Mouse (Mus musculus) limb, embryonic 13.5 days (tissue): ENCODE data around the gene Pdia3. TPM values are rescaled to one million over a fixed set of nuclear protein-coding genes. Genes with fewer than 3 reads are reported as not detected.
"Not testable (repeated sequence)": the region's sequence is repeated elsewhere in the genome, so short reads cannot be mapped to it uniquely, and the experiment has no call there.

Experiments
- ATAC-seq: fragments of 200-750 bp; cut with Nextera tagmentation; 2 replicates; pipeline ENCODE4 v1.8.0; 2017; ENCODE audit warnings: low read depth, moderate number of reproducible peaks, moderate TSS enrichment; ENCODE audit not compliant: low FRiP score
- H3K27ac ChIP-seq: fragments of 300-500 bp; sonication (generic); 2 replicates; pipeline ENCODE4 v1.5.1; 2015; ENCODE audit warnings: inconsistent platforms, mild to moderate bottlenecking, moderate library complexity
- H3K27me3 ChIP-seq: fragments of 300-500 bp; sonication (generic); 2 replicates; pipeline ENCODE4 v1.6.1; 2015; ENCODE audit warnings: mild to moderate bottlenecking, inconsistent platforms
- H3K36me3 ChIP-seq: fragments of 300-500 bp; sonication (generic); 2 replicates; pipeline ENCODE4 v1.6.1; 2015; ENCODE audit warnings: inconsistent platforms, mild to moderate bottlenecking, moderate library complexity
- H3K4me1 ChIP-seq: fragments of 300-500 bp; sonication (generic); 2 replicates; pipeline ENCODE4 v1.6.1; 2015; ENCODE audit warnings: inconsistent platforms
- H3K4me2 ChIP-seq: fragments of 300-500 bp; sonication (generic); replicated peaks from 2 replicates; pipeline ENCODE4 v1.6.1; 2015; ENCODE audit warnings: inconsistent platforms, mild to moderate bottlenecking, moderate library complexity
- H3K4me3 ChIP-seq: fragments of 300-500 bp; sonication (generic); 2 replicates; pipeline ENCODE4 v1.5.1; 2015; ENCODE audit warnings: moderate library complexity, mild to moderate bottlenecking, inconsistent platforms
- H3K9ac ChIP-seq: fragments of 300-500 bp; sonication (generic); 2 replicates; pipeline ENCODE4 v1.6.1; 2015; ENCODE audit warnings: mild to moderate bottlenecking, inconsistent platforms
- H3K9me3 ChIP-seq: fragments of 300-500 bp; sonication (generic); 2 replicates; pipeline ENCODE4 v1.6.1; 2016; ENCODE audit warnings: inconsistent platforms
- WGBS: fragments of 180-500 bp; shearing (Covaris S2); methylation state at CpG from one replicate; pipeline ENCODE4 v1.1.7; 2015; 5-methylcytosine and 5-hydroxymethylcytosine counted together
- polyA plus RNA-seq: library from polyadenylated mRNA; unstranded; fragments of >200 nt; fragmentation: Nextera tagmentation; extraction: Ambion mirVana; gene quantifications from 2 replicates; pipeline ENCODE4 v1.2.1, GENCODE M21; 2015

Pdia3 gene
- polyA plus RNA-seq, 1 experiment from 2014 or later: 810 TPM

DNA sequence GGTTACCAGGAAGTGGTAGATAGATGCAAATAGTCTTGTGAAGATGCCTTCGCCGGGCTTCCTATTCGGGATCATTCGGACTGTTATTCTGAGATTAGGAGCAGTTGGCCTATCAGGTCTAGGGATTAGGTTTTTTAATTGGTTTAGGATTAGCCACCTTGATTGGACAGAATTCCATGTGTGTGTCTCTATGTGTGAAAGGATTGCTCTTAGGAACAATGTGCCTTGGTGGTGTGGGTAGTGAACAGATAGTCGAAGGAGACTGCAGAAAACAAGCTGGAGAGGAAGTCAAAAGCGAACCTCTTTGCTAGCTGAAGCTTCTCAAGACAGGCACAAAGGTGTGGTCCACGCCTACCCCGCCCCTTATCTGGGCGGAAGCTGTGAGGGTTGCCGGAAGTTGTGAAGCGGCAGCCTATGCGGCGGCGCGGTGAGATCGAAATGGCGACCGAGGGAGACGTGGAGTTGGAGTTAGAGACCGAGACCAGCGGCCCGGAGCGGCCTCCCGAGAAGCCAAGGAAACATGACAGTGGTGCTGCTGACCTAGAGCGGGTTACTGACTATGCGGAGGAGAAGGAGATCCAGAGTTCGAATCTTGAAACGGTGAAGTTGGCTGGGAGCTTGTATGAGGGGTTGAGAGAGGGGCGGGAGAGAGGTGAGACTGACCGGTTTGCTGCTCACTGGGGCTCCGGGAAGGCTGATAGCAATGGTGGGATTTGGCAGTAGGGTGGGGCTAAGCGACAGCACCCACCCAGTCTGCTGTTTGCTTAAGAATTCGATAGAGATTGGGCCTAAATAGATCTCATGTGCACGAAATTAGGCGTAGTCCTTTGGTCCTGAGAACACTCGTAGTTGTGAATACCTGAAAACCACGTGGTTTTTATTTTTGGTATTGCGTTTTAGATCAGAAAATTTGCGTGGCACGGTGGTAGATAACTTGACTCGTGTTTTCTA is 43.4 kb downstream of the Pdia3 start, which contains the start of gene Serinc4:
Gene Serinc4, minus strand, starts transcription at position 90 of the 951 bp plus-strand sequence.
- Histone ChIP-seq H3K4me3 (peak within 1 kb of the TSS; percentile 76), H3K4me2 (peak within 1 kb of the TSS; percentile 75), H3K9ac (peak within 1 kb of the TSS; percentile 81), H3K27ac (peak within 1 kb of the TSS; percentile 75; the same call in 1 of the 2 replicates), H3K27me3 (no peaks in the 10 kb centered on the region), H3K4me1 (peaks cover 17% of the 10 kb centered on the region), H3K9me3 (no peaks in the 10 kb centered on the region), H3K36me3 (peaks cover 51% of the 10 kb centered on the region)
- WGBS: 4% methylated on average over 41 of the region's 41 CpGs
- ATAC-seq: peak; percentile 87

DNA sequence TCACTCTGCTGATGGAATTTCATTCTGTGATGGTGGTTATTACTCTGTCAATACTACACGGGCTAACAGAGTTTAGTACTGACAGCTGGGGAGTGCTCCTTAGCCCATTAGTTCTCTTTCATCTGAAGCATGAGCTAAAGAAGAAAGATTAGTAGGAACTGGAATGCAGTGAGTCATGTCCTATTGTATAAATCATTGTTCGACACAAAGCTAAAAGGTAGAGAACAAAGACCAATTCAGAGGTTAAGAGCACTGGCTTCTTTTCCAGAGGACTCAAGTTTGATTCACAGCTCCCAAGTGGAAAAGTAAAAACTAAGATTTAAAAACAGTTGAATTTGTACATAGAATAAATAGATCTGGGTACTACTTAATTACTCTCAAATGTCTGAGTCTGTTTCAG is 46.5 kb downstream of the Pdia3 start:
- H3K4me1 ChIP-seq: peaks cover 11% of the 10 kb centered on the region
- no peak overlapping the region for H3K4me3 ChIP-seq
- H3K4me2 ChIP-seq: no peak overlapping the region
- H3K27ac ChIP-seq: no peak overlapping the region
- 76% methylated on average over 2 of the region's 2 CpGs for WGBS
- H3K9ac ChIP-seq: no peak overlapping the region
- H3K9me3 ChIP-seq: no peaks in the 10 kb centered on the region
- H3K36me3 ChIP-seq: peaks cover 30% of the 10 kb centered on the region
- H3K27me3 ChIP-seq: no peaks in the 10 kb centered on the region
- no peak for ATAC-seq

DNA sequence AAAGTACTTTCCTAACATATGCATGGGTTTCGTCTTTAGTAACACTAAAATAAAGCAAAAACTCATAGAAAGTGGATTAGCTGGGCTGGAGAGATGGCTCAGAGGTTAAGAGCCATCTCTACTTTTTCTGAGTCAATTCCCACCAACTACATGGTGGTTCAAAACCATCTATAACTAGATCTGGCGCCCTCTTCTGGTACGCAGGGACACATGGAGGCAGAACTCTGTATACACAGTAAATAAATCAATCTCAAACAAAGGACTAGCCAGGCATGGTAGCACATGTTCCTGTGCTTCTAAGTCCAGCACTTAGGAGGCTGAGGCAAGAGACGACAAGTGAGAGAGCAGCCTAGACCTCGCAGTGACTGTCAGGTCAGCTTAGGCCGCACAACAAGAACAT is 55.4 kb downstream of the Pdia3 start:
- H3K4me1 ChIP-seq, ATAC-seq, H3K4me2 ChIP-seq, H3K27me3 ChIP-seq, H3K9me3 ChIP-seq, H3K9ac ChIP-seq, H3K27ac ChIP-seq, H3K4me3 ChIP-seq: not testable (repeated sequence)
- peaks cover 11% of the 10 kb centered on the region; the same call in 1 of the 2 replicates for H3K36me3 ChIP-seq
- 72% methylated on average over 2 of the region's 6 CpGs for WGBS

DNA sequence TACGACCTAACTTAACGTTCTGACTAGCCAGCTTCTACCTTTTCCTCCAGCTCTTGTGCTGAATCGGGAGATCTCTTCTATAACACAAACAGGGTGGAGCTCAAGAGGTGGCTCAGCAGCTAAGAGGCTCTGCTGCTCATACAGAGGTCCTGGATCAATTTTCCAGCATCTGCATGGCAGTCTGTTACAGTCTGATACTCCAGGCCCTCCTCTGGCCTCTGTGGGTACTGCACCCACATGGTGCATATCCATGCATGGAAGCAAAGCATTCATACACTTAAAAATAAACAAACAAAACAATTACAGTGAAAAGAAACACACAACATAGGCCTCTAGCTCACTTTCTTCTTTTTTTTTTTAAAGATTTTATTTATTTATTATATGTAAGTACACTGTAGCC is 59.2 kb downstream of the Pdia3 start:
- not testable (repeated sequence) for H3K4me1 ChIP-seq, H3K9ac ChIP-seq, H3K27me3 ChIP-seq, H3K9me3 ChIP-seq, ATAC-seq, H3K27ac ChIP-seq
- WGBS: 96% methylated on average over 3 of the region's 3 CpGs
- Histone ChIP-seq H3K36me3 (peaks cover 11% of the 10 kb centered on the region; the same call in 1 of the 2 replicates), H3K4me2 (peak overlapping the region; percentile 73), H3K4me3 (peak overlapping the region; percentile 63)

DNA sequence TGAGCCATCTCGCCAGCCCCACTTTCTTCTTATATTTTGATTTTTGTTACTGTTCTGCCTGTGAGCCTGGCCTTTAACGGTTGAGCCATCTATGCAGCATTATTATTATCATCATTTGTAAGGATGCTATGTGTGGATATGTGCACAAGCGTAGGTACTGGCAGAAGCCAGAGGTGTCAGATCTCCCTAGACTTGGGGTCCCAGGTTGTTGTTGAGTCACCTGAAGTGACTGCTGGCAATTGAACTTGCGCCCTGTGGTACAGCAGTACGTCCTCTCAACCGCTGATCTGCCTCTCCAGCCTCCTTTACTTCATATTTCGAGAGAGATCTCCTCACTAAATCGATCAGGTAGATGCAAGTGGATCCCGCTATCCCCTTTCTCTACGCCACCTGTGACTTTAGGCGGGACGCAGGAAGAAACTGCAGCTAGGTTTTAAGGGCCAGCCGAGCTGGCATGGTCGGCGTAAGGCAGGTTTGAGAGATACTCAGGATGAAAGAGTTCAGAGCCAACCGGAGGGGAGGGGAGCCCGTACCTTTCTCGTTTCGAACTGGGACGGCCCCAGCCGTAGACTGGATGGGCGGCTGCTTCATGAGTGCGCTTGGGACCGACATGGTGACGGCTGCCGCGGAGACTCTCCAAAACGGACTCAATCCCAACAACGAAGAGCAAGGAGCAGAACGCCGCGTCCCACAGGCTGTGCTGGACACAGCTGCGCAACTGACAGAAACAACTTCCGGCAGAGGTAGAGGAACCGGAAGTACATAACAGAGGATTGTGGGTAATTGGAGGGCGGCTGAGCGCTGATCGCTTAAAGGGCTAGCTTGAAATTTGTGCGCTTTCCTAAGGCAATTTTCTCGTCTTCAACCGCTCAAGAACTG is 60.0 kb downstream of the Pdia3 start, which contains the start of gene Mfap1b:
Gene Mfap1b, minus strand, starts transcription at position 767 of the 879 bp plus-strand sequence.
- Histone ChIP-seq H3K9ac (peak within 1 kb of the TSS; percentile 71), H3K4me3 (peak within 1 kb of the TSS; percentile 63), H3K4me2 (peak within 1 kb of the TSS; percentile 73)
- not testable (repeated sequence) for H3K27me3 ChIP-seq, H3K9me3 ChIP-seq, H3K36me3 ChIP-seq, H3K27ac ChIP-seq, H3K4me1 ChIP-seq
- WGBS: 6% methylated on average over 41 of the region's 41 CpGs
- peak; percentile 94 for ATAC-seq

DNA sequence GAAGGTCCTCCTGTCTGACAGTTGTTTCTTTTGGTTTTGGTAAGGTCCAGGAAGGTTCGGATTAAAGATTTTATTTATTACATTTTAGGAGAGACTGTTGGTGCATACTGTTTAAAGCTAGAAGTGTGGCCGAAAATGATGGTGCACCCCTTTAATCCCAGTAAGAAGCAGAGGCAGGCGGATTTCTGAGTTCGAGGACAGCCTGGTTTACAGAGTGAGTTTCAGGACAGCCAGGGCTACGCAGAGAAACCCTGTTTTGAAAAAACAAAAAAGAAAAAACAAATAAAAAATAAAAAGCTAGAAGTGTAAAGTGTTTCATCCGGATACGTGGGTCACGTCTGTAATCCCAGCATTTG is 60.6 kb downstream of the Pdia3 start:
- Histone ChIP-seq H3K9me3 (no peaks in the 10 kb centered on the region), H3K4me1 (0 out of 2 replicates have a peak, but pooled peaks cover 3% of the 10 kb centered on the region), H3K27ac (no peak overlapping the region), H3K9ac (peak overlapping the region; percentile 71; the same call in 1 of the 2 replicates), H3K4me3 (peak overlapping the region; percentile 63), H3K36me3 (peaks cover 7% of the 10 kb centered on the region; the same call in 1 of the 2 replicates), H3K27me3 (no peaks in the 10 kb centered on the region), H3K4me2 (peak overlapping the region; percentile 73)
- peak; percentile 52; the same call in 1 of the 2 replicates for ATAC-seq
- 34% methylated on average over 8 of the region's 8 CpGs for WGBS

DNA sequence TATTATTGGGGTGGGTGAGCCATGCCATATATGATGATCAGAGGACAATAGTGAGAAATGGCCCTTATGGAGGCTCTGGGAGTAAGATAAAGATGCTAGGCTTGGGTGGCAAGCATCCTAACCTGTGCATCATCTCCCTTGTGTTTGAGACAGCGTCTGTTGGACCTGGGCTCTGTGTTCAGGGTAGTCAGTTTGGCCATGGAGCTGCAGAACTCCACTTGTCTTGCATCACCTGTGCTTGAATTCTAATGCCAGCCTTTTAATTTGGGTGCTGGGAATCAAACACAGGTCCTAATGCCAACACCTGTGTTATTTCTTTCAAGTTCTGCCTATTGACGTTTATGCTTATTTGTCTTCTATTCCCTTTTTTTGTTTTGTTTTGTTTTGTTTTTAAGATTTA is 61.7 kb downstream of the Pdia3 start:
- H3K9me3 ChIP-seq, H3K36me3 ChIP-seq, H3K4me3 ChIP-seq, H3K9ac ChIP-seq, H3K27ac ChIP-seq, H3K27me3 ChIP-seq, ATAC-seq, H3K4me2 ChIP-seq, H3K4me1 ChIP-seq: not testable (repeated sequence)
- 90% methylated on average over 2 of the region's 2 CpGs for WGBS

DNA sequence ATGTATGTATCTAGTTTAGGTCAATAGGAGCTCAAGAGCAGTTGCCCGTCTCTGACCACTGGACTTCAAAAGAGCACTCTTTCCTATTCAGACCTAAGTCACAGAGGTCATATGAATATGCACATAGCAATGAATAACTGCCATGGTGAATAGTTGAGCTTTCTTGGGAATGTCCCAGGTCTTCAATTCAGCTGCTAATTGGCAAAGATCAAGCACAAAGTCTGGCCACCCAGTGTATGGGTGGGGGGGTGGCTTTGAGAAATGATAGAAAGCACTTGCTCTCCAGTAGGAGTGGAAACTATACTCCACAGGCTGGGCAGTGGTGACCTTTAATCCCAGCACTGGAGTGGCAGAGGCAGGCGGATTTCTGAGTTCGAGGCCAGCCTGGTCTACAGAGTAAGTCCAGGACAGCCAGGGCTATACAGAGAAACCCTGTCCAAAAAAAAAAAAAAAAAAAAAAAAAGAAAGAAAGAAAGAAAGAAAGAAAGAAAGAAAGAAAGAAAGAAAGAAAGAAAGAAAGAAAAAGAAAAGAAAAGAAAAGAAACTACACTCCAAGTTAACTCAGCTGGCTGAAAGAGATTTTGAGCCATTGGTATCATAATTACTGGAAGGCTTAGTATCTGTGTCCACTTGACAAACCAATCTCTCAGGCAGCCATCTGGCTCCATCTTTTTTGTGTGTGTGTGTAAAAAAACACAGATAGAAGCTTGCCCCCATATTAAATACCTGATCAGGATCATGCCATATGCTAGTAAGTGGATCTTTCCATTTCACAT is 64.1 kb downstream of the Pdia3 start:
- Histone ChIP-seq H3K9me3 (no peaks in the 10 kb centered on the region), H3K4me1 (0 out of 2 replicates have a peak, but pooled peaks cover 3% of the 10 kb centered on the region), H3K4me3 (no peak overlapping the region), H3K27me3 (no peaks in the 10 kb centered on the region), H3K36me3 (no peaks in the 10 kb centered on the region), H3K27ac (no peak overlapping the region), H3K4me2 (no peak overlapping the region), H3K9ac (no peak overlapping the region)
- 92% methylated on average over 3 of the region's 3 CpGs for WGBS
- no peak for ATAC-seq

DNA sequence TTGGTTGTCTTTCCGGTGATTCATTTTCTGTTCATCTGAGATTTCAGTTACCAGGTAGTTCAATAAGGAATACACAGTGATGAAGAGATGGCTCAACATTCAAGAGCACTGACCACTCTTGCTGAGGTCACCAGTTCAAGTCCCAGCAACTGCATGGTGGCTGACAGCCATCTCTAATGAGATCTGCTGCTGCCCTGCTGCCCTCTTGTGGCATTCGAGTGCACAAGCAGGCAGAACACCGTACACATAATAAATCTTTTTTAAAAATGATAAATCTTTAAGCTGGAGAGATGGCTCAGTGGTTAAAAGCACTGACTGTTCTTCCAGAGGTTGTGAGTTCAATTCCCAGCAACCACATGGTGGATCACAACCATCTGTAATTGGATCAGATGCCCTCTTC is 66.9 kb downstream of the Pdia3 start:
- peaks cover 3% of the 10 kb centered on the region; the same call in 1 of the 2 replicates for H3K4me1 ChIP-seq
- no peaks in the 10 kb centered on the region for H3K36me3 ChIP-seq
- H3K27ac ChIP-seq: no peak overlapping the region
- no peak overlapping the region for H3K4me2 ChIP-seq
- H3K4me3 ChIP-seq: no peak overlapping the region
- no peak for ATAC-seq
- no peak overlapping the region for H3K9ac ChIP-seq
- H3K9me3 ChIP-seq: no peaks in the 10 kb centered on the region
- H3K27me3 ChIP-seq: no peaks in the 10 kb centered on the region
- 58% methylated on average over 3 of the region's 3 CpGs for WGBS

DNA sequence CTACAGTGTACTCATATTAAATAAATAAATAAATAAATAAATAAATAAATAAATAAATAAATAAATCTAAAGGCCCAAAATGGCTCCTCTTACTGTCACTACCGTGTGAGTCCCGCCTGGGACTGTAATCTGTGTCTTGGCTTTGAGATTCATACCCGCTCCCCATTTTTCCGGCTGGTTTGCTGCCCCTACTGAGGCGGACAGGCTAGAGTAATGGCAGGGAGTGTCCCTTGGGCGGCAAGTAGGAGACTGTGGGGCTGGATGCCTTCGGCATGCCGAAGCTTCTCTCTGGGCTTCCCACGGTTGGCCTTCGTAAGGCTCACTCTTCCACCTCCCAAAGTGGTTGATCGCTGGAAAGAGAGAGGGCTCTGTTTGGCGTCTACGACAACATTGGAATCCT is 67.3 kb downstream of the Pdia3 start:
- not testable (repeated sequence) for H3K4me1 ChIP-seq, H3K4me2 ChIP-seq, H3K4me3 ChIP-seq, H3K9me3 ChIP-seq, H3K27me3 ChIP-seq, H3K9ac ChIP-seq, H3K36me3 ChIP-seq, ATAC-seq, H3K27ac ChIP-seq
- 83% methylated on average over 13 of the region's 13 CpGs for WGBS

DNA sequence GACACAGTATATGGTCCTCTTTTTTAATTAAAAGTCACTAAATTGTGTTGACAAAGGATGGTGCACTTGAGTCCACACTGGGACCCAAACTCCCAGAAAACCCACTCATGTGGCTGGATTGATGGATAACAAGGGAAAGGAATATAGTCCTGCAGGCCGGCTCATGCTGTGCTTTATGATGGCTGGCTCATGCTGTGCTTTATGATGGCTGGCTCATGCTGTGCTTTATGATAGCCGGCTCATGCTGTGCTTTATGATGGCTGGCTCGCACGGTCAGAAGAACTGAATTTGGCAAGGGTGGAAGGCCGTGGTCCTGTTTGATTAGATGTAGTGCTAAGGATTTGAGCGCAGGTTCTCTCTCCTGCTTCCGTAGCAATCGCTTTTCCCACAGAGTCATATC is 70.0 kb downstream of the Pdia3 start:
- Histone ChIP-seq H3K36me3 (no peaks in the 10 kb centered on the region), H3K27me3 (no peaks in the 10 kb centered on the region), H3K4me3 (no peak overlapping the region), H3K9ac (peak overlapping the region; percentile 13; the same call in 1 of the 2 replicates), H3K4me2 (no peak overlapping the region), H3K4me1 (peaks cover 3% of the 10 kb centered on the region; the same call in 1 of the 2 replicates), H3K9me3 (no peaks in the 10 kb centered on the region), H3K27ac (no peak overlapping the region)
- 38% methylated on average over 8 of the region's 8 CpGs for WGBS
- no peak for ATAC-seq
